Mouse (Mus musculus) left cerebral cortex, postnatal 4 days (tissue): ENCODE results near the gene Mybpc3. TPM values are rescaled to one million over a fixed set of nuclear protein-coding genes. Genes with fewer than 3 reads are reported as not detected.

Source experiments
- DNase-seq: peaks from one replicate; pipeline ENCODE4 v3.0.0-alpha.2; 2022
- intact Hi-C: fragments of 180-260 bp; cut with DNase I; formaldehyde crosslinking; loops from one replicate; pipeline ENCODE4 v1.15.1; 2025
- total RNA-seq, 2 experiments: library from RNA; stranded (reverse); gene quantifications; 2 replicates each; pipeline ENCODE4 v1.2.3; 2021

Gene Mybpc3
- total RNA-seq, 2 experiments from 2014 or later = not detected

DNA sequence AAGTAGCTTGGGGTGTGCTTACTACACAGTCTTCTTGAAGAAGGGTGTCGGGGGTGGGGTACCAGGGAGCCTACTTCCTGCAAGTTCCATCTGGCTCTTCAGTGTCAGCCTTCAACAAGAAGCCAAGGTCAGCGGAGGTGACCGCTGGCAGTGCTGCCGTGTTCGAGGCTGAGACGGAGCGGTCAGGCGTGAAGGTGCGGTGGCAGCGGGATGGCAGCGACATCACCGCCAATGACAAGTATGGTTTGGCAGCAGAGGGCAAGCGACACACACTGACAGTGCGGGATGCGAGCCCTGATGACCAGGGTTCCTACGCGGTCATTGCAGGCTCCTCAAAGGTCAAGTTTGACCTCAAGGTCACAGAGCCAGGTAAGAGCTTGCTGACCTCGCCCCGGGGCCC is 1.1 kb downstream of the Mybpc3 start:
- intact Hi-C loops = no loop called here
- DNase-seq = peak; percentile 65

DNA sequence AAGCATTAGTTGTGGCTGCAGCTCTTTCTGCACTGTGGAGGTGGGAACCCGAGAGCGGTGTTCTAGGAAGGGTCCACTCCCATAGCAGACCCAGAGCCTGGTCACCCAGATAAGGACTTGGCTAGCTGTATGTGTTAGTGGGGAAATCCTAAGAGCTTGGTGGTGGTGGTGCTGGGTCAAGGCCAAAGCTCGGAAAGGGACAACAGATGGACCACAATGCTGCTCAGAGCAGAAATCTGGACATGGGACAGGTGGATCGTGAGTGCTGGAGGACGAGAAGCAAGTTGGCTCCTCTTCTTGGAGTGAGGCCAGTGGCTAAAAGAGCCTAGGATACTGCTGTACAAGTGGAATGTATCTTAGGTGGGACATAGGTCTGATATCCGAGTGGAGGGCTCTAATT is 1.6 kb downstream of the Mybpc3 start:
- DNase-seq = peak; percentile 73
- intact Hi-C loops = no loop called here

DNA sequence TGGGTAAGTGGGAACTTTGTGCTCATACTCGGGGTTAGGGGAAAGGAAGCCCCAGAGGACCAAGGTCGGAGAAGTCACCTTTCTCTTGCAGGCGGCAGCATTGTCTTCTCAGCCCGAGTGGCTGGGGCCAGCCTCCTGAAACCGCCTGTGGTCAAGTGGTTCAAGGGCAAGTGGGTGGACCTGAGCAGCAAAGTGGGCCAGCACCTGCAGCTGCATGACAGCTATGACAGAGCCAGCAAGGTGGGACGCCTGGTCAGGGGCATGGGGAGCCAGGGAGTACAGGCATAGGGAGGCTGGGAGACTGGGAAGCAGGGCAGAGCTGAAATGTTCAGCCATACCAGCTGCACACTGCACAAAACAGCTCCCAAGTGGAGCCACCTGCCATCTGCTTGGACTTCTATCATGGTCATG is 2.3 kb downstream of the Mybpc3 start:
- no peak for DNase-seq
- intact Hi-C loops = no loop called here

DNA sequence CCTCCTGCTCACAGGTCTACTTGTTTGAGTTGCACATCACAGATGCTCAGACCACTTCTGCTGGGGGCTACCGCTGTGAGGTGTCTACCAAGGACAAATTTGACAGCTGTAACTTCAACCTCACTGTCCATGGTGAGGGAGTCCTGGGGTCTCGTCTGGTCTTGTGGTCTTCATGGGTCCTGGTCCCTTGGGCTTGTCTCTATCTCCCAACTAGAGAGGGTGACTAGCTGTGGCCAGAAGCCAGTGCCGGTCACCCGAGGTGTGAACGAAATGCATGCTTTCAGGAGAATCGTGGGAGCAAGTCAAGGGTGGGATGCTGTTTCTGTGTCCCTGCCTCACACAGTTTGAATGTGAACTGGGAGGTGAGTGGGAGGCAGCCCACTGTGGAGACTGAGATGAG is 3.1 kb downstream of the Mybpc3 start:
- DNase-seq = no peak
- intact Hi-C loops = no loop called here

DNA sequence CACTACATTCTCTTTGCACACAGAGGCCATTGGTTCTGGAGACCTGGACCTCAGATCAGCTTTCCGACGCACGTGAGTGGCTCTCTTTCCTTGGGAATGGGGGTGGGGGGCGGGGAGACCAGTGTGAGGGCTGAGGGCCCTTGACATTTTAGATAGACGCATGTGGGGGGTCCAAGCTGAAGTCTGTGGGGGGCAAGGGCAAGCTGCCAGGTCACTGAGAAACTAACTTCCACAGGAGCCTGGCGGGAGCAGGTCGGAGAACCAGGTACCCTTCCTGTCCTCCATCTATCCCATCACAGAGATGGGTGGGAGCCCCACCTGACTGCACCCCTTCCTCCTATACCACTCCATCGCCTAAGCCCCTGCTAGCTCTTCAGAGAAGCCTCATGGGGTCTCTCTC is 3.6 kb downstream of the Mybpc3 start:
- DNase-seq = no peak
- intact Hi-C loops = no loop called here

DNA sequence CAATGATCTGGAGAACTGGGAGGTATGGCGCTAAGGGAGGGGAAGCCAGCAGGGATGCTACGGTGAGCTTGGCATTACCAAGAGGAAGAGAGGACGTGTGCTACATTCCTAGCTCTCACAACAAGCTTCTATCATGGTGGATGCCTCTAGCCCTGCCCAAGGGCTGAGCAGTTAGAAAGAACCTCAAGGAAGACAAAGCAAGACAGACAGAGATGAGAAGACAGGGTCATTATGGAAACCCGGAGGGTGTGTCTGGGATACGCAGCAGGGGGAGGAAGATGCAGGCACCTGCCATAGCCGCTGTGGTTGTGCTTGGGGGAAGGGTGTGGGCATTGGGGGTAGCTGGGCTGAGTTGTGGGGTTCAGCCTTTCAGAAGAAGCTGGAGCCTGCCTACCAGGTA is 5.6 kb downstream of the Mybpc3 start:
- intact Hi-C loops = no loop called here
- no peak for DNase-seq

DNA sequence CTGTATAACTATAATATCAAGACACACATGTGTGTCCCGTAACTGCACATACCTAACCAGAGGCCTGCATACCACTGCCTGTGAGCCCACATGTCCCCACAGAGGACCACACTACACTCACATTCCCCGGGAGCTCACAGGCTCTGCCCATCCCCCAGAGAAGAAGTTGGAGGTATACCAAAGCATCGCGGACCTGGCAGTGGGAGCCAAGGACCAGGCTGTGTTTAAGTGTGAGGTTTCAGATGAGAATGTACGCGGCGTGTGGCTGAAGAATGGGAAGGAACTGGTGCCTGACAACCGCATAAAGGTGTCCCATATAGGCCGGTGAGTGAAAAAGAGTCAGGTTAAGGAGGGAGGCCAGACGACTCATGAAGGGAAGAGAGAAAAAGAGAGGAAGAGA is 7.2 kb downstream of the Mybpc3 start:
- no peak for DNase-seq
- intact Hi-C loops = no loop called here

DNA sequence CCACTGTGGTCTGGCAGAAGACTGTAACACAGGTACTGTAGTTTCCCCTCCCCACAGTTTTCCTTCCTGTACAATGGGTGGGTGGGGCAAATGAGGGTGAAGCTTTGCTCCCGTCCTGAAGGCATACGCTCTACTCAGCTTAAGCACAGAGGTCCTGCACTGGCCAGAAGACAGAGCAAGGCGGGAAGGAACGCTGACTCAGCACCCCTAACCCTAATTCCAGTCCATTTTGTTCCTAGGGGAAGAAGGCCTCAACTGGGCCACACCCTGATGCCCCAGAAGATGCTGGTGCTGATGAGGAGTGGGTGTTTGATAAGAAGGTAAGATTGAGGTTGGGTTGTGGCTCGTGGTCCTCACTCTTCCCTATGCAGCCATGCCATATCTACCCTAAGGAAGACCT is 10.8 kb downstream of the Mybpc3 start:
- no peak for DNase-seq
- intact Hi-C loops = no loop called here

DNA sequence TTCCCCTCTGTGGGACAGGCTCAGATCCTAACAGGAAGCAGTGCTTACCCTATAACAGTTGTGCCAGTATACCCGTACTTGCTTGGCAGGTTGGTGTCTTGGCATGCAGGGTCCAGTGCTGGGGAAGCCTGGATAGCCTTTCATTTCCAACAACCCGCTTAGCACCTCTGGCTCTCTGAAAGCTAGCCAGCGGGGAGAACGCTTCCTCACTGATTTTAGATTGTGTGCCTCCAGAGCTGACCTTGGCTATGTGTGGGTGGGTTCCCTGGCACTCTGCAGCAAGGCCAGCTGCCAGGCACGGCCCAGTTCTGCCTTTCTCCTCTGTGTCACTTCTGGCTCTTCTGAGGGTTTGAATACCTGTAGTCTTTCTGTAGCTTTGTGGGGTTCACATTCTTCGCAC is 12.2 kb downstream of the Mybpc3 start:
- intact Hi-C loops = no loop called here
- no peak for DNase-seq

DNA sequence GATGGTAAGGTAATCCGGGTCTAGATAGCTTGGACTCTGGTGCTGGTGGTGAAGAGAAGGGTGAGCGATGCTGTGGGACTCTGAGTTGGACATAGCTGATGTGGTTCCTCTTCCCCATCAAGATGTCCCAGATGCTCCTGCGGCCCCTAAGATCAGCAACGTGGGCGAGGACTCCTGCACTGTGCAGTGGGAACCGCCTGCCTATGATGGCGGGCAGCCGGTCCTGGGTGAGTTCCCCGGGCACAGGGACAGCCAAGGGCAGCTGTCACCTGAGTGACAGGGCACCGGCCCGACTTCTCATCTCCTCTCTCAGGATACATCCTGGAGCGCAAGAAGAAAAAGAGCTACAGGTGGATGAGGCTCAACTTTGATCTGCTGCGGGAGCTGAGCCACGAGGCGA is 13.3 kb downstream of the Mybpc3 start:
- no peak for DNase-seq
- intact Hi-C loops = no loop called here

DNA sequence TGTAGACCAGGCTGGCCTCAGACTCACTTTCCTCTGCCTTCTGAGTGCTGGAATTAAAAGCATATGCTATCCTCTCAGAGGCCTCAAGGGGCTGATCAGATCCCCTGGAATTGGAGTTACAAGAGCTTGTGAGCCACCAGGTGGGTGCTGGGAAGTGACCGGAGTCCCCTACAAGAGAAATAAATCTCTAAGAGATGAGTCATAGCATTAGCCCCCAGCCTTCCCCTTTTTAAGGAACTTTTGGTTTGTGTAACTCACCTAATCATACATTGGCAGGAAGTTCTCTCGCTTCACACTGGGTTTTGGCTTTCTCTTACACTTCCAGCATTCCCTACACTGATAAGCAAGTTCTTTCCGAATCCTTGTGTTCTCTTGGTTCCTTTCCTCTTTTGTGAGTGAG is 14.1 kb downstream of the Mybpc3 start:
- DNase-seq = no peak
- intact Hi-C loops = no loop called here

DNA sequence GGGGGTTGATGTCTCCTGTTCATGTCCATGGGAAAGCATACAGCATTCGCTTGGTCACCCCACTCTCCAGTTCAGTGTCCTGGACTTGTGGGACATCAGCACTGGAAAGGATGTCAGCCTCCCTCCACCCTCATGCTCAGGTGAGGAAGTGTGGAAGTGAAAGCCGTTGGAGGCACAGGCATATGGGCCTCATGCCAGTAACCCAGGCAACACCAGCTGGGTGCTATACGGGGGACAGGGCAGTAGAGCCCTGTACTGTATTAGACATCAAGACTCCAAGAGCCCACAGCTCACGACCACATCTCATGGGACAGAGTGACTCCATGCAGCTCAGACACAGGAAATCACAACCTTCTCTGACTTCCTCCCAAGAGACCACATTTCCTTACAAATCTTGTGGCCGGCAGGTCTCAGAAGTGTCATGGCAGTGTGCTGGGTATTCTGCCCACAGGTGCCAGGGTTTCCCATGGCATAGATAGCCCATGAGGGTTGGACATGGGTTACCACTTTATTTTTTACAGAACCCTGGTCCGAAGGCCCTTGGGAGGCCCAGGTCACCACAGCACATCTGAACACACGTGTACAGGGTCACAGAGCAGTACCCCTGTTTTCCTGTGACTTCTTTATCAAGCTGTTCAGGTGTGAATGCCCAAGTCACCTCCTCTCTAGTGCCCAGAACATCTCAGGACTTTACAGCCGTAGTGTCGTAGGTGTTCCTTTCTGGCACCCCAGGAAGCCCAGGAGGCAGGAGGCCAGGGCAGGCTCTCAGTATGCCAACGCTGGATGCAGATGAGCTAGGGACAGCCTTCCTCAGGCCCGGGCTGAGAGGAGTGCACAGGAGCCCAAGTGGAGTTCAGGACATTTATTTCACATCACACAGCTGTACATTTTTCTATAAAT is 18.8 kb downstream of the Mybpc3 start:
- intact Hi-C loops = no loop called here
- no peak for DNase-seq

DNA sequence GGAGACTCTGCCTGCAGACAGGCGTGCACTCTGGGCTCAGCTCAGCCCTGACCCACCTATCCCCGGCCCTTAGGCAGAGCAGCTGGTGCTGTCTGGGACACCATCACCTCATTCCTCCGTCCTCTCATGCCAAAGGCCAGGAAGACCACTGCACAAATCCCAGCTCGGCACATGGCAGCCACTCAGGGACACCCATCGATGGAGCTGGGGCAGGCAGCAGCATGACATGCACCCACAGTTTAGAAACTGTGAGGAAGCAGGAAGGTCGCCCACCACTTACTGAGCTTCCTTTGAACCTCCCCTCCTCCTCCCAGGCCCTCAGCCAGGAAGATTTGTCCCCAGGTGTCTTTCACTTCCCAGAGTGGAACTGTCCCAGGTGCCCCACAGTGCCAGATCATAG is 19.5 kb downstream of the Mybpc3 start:
- no peak for DNase-seq
- intact Hi-C loops = no loop called here

DNA sequence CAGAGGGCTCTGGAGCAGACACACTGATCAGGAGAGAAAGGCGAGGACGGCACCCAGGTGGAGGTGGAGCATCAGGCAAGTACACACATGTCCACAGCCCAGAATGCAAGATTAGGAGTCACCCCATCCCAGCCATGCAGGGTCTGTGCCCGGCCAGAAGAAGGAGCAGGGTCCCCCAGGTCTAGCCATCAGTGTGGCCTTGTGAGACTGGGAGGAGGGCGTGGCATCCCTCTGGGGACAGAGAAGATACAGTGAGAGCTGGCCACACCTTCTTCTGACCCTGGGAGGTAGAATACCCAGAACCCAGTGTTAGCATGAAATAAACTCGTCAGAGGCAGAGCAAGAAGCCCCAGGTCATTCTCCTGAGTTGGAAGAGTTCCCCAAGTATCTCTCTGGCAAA is 21.4 kb downstream of the Mybpc3 start:
- intact Hi-C loops = no loop called here
- no peak for DNase-seq

DNA sequence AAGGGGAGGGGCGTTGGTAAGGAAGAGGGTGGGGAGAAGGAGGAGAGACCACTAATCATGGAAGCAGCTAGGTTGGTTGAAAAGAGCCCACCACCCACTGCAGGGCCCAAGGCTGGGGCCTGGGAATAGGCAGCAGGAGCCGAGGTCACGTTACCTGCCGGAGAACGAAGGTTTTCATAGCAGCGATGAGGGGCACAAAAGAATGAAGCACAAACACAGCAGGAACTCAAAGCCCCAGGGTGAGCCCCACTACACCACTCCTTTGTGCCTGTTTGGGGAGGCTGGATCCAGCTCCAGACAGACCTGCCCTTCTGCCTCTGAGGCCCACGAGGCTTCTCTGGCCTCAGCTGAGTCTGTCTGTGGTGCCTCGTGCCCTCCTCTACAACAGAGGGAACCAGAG is 21.8 kb downstream of the Mybpc3 start:
- intact Hi-C loops = no loop called here
- no peak for DNase-seq

DNA sequence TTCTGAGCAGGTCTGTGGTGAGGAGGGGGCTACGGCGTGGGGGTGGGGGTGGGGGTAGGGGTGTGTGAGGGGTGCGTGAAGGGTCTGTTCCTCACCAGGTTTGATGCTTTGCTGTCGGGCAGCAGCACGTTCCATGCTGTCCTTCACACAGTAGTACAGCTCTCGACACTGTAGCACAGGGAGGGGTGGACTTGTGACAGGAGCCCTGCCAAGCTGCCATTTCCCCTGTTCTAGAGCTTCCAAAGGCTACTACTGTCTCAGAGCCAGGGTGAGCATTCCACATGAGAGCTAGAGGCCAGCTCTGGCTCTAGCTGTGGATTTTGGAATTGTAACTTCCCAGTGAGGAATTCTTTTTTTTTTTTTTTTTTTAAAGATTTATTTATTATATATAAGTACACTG is 25.0 kb downstream of the Mybpc3 start:
- DNase-seq = no peak
- intact Hi-C loops = no loop called here

DNA sequence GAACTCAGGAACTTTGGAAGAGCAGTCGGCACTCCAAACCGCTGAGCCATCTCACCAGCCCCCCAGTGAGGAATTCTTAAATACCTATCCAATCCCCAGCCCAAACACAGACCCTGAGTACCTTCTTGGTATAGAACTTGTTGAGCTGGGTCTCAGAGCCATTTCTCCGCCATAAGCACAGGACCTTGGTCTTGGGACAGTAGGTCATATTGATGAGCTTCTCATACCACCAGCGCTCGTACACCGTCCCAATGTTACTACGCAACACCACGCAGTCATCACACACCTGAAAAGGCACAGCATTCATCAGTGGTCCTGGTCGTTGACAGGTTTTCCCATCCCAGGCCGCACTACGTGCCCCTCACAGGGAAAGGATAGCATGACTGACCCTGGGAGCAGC is 25.5 kb downstream of the Mybpc3 start:
- intact Hi-C loops = no loop called here
- DNase-seq = no peak

DNA sequence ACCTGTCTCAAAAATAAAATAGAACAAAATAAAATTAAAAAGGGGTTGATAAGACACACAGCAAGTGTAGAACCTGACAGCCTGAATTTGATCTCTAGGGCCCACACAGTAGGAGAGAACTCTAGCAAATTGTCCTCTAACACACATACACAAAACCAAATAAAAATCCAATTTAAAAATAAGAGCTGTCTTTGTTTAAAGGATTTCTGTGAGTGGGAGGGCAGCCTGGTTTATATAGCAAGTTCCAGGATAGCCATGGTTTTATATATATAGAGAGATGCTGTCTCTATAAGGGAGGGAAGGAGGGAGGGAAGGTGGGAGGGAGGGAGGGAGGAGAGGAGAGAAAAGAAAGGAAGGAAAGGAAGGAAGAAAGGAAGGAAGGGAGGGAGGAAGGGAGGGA is 30.2 kb downstream of the Mybpc3 start:
- DNase-seq = no peak
- intact Hi-C loops = no loop called here

DNA sequence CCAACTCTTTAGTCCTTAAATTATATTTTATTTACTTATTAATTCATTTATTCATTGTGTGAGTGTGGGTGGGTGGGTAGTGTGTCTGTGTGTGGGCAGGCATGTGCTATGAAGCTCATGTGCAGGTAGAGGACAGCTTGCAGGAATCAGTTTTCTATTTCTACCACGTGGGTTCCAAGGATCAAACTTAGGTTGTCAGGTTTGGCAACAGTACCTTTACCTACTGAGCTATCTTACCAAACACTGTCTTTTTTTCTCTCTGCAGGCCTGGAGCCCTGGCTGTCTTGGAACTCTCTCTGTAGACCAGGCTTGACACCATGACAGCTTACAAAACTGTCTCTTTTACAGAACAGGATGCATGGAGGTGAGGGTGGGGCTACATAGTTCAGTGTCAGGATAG is 33.4 kb downstream of the Mybpc3 start:
- intact Hi-C loops = loop anchor here (10.0 kb wide), 1 partner anchor 447 kb away; no protein-coding TSS in a partner anchor
- no peak for DNase-seq

DNA sequence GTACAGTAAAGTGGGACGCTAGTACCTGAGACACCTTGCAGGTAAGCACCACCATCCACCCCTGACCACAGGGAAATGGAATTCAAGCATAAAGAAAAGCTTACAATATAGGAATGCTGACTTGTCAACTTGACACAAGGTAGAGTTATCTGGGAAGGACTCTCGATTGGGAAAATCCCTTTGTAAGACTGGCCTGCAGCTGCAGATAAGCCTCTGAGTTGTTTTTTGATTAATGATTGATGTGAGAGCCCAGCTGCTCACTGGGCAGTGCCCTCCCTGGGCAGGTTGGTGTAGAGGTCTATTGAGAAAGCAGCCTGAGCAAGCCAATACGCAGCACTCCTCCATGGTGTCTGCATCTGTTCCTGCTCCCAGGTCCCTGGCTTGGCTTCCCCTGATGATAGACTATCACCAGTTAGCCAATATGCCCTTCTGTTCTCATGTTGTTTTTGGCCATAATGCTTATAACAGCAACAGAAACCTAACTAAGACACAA is 35.0 kb downstream of the Mybpc3 start:
- intact Hi-C loops = loop anchor here (10.0 kb wide), 1 partner anchor 448 kb away; no protein-coding TSS in a partner anchor
- no peak for DNase-seq

DNA sequence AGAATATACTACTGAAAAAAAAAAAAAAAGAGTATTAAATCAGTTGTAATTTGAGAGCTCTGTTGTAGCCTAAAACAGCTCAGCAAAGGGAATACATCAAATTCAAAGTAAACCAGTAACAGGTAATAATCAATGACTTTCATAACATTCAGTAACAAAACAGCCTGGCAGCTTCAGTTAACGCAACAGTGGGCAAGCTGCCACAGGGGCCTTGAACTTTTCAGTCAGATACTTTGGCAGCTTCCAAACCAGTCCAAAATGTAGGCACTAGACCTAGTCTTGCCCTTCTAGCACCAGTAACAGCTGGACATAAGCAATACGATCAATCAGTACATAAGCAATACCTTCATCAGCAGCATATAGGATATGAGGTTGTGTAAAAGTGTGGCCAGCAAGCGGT is 36.1 kb downstream of the Mybpc3 start:
- intact Hi-C loops = loop anchor here (10.0 kb wide), 1 partner anchor 449 kb away; no protein-coding TSS in a partner anchor
- no peak for DNase-seq

DNA sequence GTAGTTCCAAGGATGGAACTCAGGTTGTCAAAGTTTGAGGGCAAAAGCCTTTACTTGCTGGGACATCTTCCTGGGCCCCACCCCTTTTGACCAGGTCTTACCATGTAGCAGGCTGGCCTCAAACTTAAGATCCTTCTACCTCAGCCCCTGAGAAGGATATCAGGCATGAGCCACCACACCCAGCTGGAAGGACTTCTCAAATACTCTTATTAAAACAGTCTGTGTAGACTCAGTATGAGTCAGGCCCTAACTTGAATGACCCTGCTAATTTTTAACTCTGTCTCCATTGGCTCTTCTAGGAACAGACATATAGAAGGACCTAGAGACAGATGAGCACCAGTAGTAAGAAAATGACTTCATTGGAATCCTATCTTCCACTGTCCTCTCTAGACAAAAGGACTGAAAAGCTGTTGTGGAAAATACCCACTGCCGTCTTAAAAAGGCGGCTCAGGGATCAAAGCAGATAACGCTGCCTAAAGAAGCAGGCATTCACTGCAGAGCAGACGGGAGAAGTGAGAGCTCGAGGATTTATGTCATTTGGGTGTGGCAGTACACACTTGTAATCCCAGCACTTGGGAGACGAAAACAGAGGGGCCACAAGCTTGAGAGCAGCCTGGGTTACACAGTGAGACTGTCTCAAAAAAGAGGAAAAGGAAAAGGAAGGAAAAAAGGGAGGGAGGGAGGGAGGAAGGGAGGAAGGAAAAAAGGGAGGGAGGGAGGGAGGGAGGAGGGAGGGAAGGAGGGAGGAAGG is 39.2 kb downstream of the Mybpc3 start:
- no peak for DNase-seq
- intact Hi-C loops = loop anchor here (10.0 kb wide), 1 partner anchor 452 kb away; no protein-coding TSS in a partner anchor
